Mouse (Mus musculus): Measurements from ENCODE around the gene Ift172. TPM values are rescaled to one million over a fixed set of nuclear protein-coding genes. Genes with fewer than 3 reads are reported as not detected.
A peak's percentile ranks its signal among the peaks of the same experiment; 100 is the strongest.

Gene Ift172
- polyA plus RNA-seq, 2 experiments, result 3.3 to 3.6 TPM

- Histone ChIP-seq H3K27ac (no peak overlapping the region), H3K27me3 (ENCODE audit: control insufficient read depth, insufficient read depth, low read length) (peaks cover 4% of the 10 kb centered on the region), H3K36me3 (replicated peaks; ENCODE audit: control insufficient read depth, insufficient read depth, low read depth) (no peaks in the 10 kb centered on the region), H3K4me3 (ENCODE audit: insufficient read depth in 1 of 2, low read depth in 2 of 2, low read length in 2 of 2) (no peak overlapping the region; a peak in 1 of 4 replicates), H3K4me1 (replicated peaks; ENCODE audit: control insufficient read depth in 2 of 2, insufficient read depth in 2 of 2, low read length in 1 of 2) (peaks cover 6 to 16% of the 10 kb centered on the region in 2 experiments), H3K4me2 (ENCODE audit: low read depth) (peak overlapping the region; percentile 94), H3K9me3 (ENCODE audit: control insufficient read depth, low read length) (no peaks in the 10 kb centered on the region), H3K9ac (replicated peaks) (no peak overlapping the region)
- ATAC-seq (ENCODE audit: insufficient read depth) (no peak), DNase-seq (ENCODE audit: low read depth in 3 of 3, low spot score in 3 of 3) (no peak)
- TF ChIP-seq CTCF (IDR thresholded peaks at IDR 0.05; ENCODE audit: low read depth) (no peak), EP300 (IDR thresholded peaks at IDR 0.05; ENCODE audit: low read depth) (no peak)
- 35% methylated on average over 3 of the region's 3 CpGs for WGBS (ENCODE audit: insufficient replicate concordance)
Measured at GRCm38 (mm10) chr5:31289626-31290230, 1.2 kb downstream of the Ift172 start.

- H3K9me3 ChIP-seq (ENCODE audit: control insufficient read depth, low read length), result no peaks in the 10 kb centered on the region
- no peak overlapping the region for H3K9ac ChIP-seq (replicated peaks)
- no peak overlapping the region for H3K4me2 ChIP-seq (ENCODE audit: low read depth)
- peaks cover 6 to 16% of the 10 kb centered on the region in 2 experiments for H3K4me1 ChIP-seq (replicated peaks; ENCODE audit: control insufficient read depth in 2 of 2, insufficient read depth in 2 of 2, low read length in 1 of 2)
- H3K36me3 ChIP-seq (replicated peaks; ENCODE audit: control insufficient read depth, insufficient read depth, low read depth), result no peaks in the 10 kb centered on the region
- H3K4me3 ChIP-seq (ENCODE audit: insufficient read depth in 1 of 2, low read depth in 2 of 2, low read length in 2 of 2), result no peak overlapping the region
- ATAC-seq (ENCODE audit: insufficient read depth) (no peak), DNase-seq (ENCODE audit: low read depth in 3 of 3, low spot score in 3 of 3) (no peak)
- H3K27me3 ChIP-seq (ENCODE audit: control insufficient read depth, insufficient read depth, low read length), result no peaks in the 10 kb centered on the region
- TF ChIP-seq EP300 (IDR thresholded peaks at IDR 0.05; ENCODE audit: low read depth) (no peak), CTCF (IDR thresholded peaks at IDR 0.05; ENCODE audit: low read depth) (no peak)
- no peak overlapping the region for H3K27ac ChIP-seq
- 62% methylated on average over 3 of the region's 3 CpGs for WGBS (ENCODE audit: insufficient replicate concordance)
Measured at GRCm38 (mm10) chr5:31288655-31289054, 2.3 kb downstream of the Ift172 start.

- Histone ChIP-seq H3K4me3 (ENCODE audit: insufficient read depth in 1 of 2, low read depth in 2 of 2, low read length in 2 of 2) (no peak overlapping the region), H3K27ac (no peak overlapping the region), H3K9ac (replicated peaks) (no peak overlapping the region), H3K36me3 (replicated peaks; ENCODE audit: control insufficient read depth, insufficient read depth, low read depth) (no peaks in the 10 kb centered on the region), H3K4me1 (replicated peaks; ENCODE audit: control insufficient read depth in 2 of 2, insufficient read depth in 2 of 2, low read length in 1 of 2) (peaks cover 6 to 16% of the 10 kb centered on the region in 2 experiments), H3K27me3 (ENCODE audit: control insufficient read depth, insufficient read depth, low read length) (no peaks in the 10 kb centered on the region), H3K4me2 (ENCODE audit: low read depth) (no peak overlapping the region), H3K9me3 (ENCODE audit: control insufficient read depth, low read length) (no peaks in the 10 kb centered on the region)
- DNase-seq (ENCODE audit: low read depth in 3 of 3, low spot score in 3 of 3), result no peak
- TF ChIP-seq EP300 (IDR thresholded peaks at IDR 0.05; ENCODE audit: low read depth) (no peak), CTCF (IDR thresholded peaks at IDR 0.05; ENCODE audit: low read depth) (no peak)
- no peak for ATAC-seq (ENCODE audit: insufficient read depth)
- 19% methylated on average over 4 of the region's 4 CpGs for WGBS (ENCODE audit: insufficient replicate concordance)
Measured at GRCm38 (mm10) chr5:31288225-31288624, 2.7 kb downstream of the Ift172 start.

GRCm38 (mm10) chr5:31279245-31279988 is 11.5 kb downstream of the Ift172 start:
- H3K36me3 ChIP-seq (replicated peaks; ENCODE audit: control insufficient read depth, insufficient read depth, low read depth), result no peaks in the 10 kb centered on the region
- H3K27ac ChIP-seq, result no peak overlapping the region
- ATAC-seq (ENCODE audit: insufficient read depth) (no peak), DNase-seq (ENCODE audit: low read depth in 3 of 3, low spot score in 3 of 3) (no peak)
- H3K4me1 ChIP-seq (replicated peaks; ENCODE audit: control insufficient read depth in 2 of 2, insufficient read depth in 2 of 2, low read length in 1 of 2), result no peaks in the 10 kb centered on the region
- H3K4me2 ChIP-seq (ENCODE audit: low read depth), result no peak overlapping the region
- 59% methylated on average over 20 of the region's 20 CpGs for WGBS (ENCODE audit: insufficient replicate concordance)
- no peak overlapping the region for H3K9ac ChIP-seq (replicated peaks)
- H3K9me3 ChIP-seq (ENCODE audit: control insufficient read depth, low read length), result no peaks in the 10 kb centered on the region
- no peak overlapping the region for H3K4me3 ChIP-seq (ENCODE audit: insufficient read depth in 1 of 2, low read depth in 2 of 2, low read length in 2 of 2)
- TF ChIP-seq EP300 (IDR thresholded peaks at IDR 0.05; ENCODE audit: low read depth), result no peak
- no peak for TF ChIP-seq CTCF (IDR thresholded peaks at IDR 0.05; ENCODE audit: low read depth)
- H3K27me3 ChIP-seq (ENCODE audit: control insufficient read depth, insufficient read depth, low read length), result no peaks in the 10 kb centered on the region

GRCm38 (mm10) chr5:31273018-31273417 is 17.9 kb downstream of the Ift172 start:
- H3K4me1 ChIP-seq (replicated peaks; ENCODE audit: control insufficient read depth in 2 of 2, insufficient read depth in 2 of 2, low read length in 1 of 2), result no peaks in the 10 kb centered on the region
- no peak overlapping the region for H3K9ac ChIP-seq (replicated peaks)
- no peak for ATAC-seq (ENCODE audit: insufficient read depth)
- no peak for DNase-seq (ENCODE audit: low read depth in 3 of 3, low spot score in 3 of 3)
- H3K27me3 ChIP-seq (ENCODE audit: control insufficient read depth, insufficient read depth, low read length), result no peaks in the 10 kb centered on the region
- H3K9me3 ChIP-seq (ENCODE audit: control insufficient read depth, low read length), result no peaks in the 10 kb centered on the region
- H3K36me3 ChIP-seq (replicated peaks; ENCODE audit: control insufficient read depth, insufficient read depth, low read depth), result no peaks in the 10 kb centered on the region
- no peak overlapping the region for H3K4me2 ChIP-seq (ENCODE audit: low read depth)
- WGBS (ENCODE audit: insufficient replicate concordance), result 59% methylated on average over 6 of the region's 6 CpGs
- no peak overlapping the region for H3K27ac ChIP-seq
- no peak overlapping the region for H3K4me3 ChIP-seq (ENCODE audit: insufficient read depth in 1 of 2, low read depth in 2 of 2, low read length in 2 of 2)
- TF ChIP-seq CTCF (IDR thresholded peaks at IDR 0.05; ENCODE audit: low read depth) (no peak), EP300 (IDR thresholded peaks at IDR 0.05; ENCODE audit: low read depth) (no peak)
